Mouse (Mus musculus) adrenal gland, postnatal 0 days (tissue): ENCODE measurements around the gene Trpc5. TPM values are rescaled to one million over a fixed set of nuclear protein-coding genes. Genes with fewer than 3 reads are reported as not detected.

Source experiments
- polyA plus RNA-seq: library from polyadenylated mRNA; unstranded; fragments of >200 nt; fragmentation: Nextera tagmentation; extraction: Ambion mirVana; gene quantifications from 2 replicates; pipeline ENCODE4 v1.2.1, GENCODE M21; 2015

Trpc5 gene
- polyA plus RNA-seq = 0.30 and 0.69 TPM in 2 replicates

GRCm38 (mm10) chrX:144688142-144688206 is at the start of gene Trpc5:
TSS of gene Trpc5 (minus strand) at chrX:144688180.

GRCm38 (mm10) chrX:144688207-144689118 is 483 bp upstream of the Trpc5 start, which contains the start of gene Rtl4:
TSS of gene Rtl4 (plus strand) at chrX:144688907.

GRCm38 (mm10) chrX:144456281-144456680 is 231.7 kb downstream of the Trpc5 start, which contains the start of gene Trpc5os:
TSS of gene Trpc5os (plus strand) at chrX:144456581.

Other genes with a start within 250 kb of the Trpc5 start
- not detected in 2 replicates for gene Trpc5os, start 231.6 kb downstream of the Trpc5 start, polyA plus RNA-seq
- 0.87 and 3.6 TPM in 2 replicates for gene Rtl4, start 727 bp upstream of the Trpc5 start, polyA plus RNA-seq